Mouse (Mus musculus) brown adipose tissue, adult 24 weeks (tissue): ENCODE results near the gene Gm20388. TPM values are rescaled to one million over a fixed set of nuclear protein-coding genes. Genes with fewer than 3 reads are reported as not detected.

Experiments used
- H3K27ac ChIP-seq: fragments of 200-500 bp; replicated peaks from 2 replicates; pipeline ENCODE4 v1.5.1; 2012; ENCODE audit warnings: low read depth, mild to moderate bottlenecking, low read length
- H3K4me1 ChIP-seq: fragments of 200-500 bp; 2 replicates; pipeline ENCODE4 v1.6.1; 2012; ENCODE audit warnings: low read length, mixed read lengths; ENCODE audit not compliant: control insufficient read depth, insufficient read depth, insufficient read length
- H3K4me3 ChIP-seq: fragments of 200-500 bp; 2 replicates; pipeline ENCODE4 v1.5.1; 2012; ENCODE audit warnings: low read depth, mild to moderate bottlenecking, low read length, moderate library complexity; ENCODE audit not compliant: insufficient read depth
- polyA plus RNA-seq: library from polyadenylated mRNA; stranded (reverse); fragments of >200 nt; gene quantifications from 2 replicates; pipeline ENCODE4 v1.2.4, GENCODE M21; 2012; ENCODE audit not compliant: missing spikeins, insufficient read depth, insufficient read length

Gm20388 gene
- polyA plus RNA-seq, 1 experiment: 44.7 TPM

DNA sequence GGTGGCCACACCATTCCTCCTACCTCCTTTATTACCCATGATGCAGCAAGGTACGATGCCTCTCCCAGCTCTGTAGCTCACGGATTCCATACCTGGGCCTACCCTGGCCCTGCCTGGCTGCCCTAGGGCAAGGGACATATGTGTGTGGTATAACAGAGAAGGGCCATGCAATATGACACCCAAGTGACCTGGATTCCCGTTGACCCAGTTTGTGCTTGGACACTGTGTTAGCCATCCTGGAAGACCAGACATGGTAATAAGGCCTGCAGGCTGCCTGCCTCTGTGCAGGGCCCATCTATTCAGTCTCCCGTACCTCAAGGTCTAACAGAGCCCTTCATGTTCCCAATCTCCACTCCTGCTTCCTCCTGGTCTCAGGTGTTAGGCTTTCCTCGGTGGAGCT is 517.9 kb downstream of the Gm20388 start:
- Histone ChIP-seq H3K27ac (no peak overlapping the region), H3K4me1 (peaks cover 21% of the 10 kb centered on the region), H3K4me3 (no peak overlapping the region)

- Histone ChIP-seq H3K4me3 (no peak overlapping the region), H3K27ac (no peak overlapping the region)
Measured at GRCm38 (mm10) chr8:120429116-120429515, 518.5 kb downstream of the Gm20388 start.

GRCm38 (mm10) chr8:120431042-120431441 is 520.4 kb downstream of the Gm20388 start:
- Histone ChIP-seq H3K4me3 (no peak overlapping the region), H3K27ac (no peak overlapping the region), H3K4me1 (peaks cover 13% of the 10 kb centered on the region)

More at GRCm38 (mm10) chr8:120429116-120429515, 518.5 kb downstream of the Gm20388 start:
- H3K4me1 ChIP-seq: peaks cover 17% of the 10 kb centered on the region

DNA sequence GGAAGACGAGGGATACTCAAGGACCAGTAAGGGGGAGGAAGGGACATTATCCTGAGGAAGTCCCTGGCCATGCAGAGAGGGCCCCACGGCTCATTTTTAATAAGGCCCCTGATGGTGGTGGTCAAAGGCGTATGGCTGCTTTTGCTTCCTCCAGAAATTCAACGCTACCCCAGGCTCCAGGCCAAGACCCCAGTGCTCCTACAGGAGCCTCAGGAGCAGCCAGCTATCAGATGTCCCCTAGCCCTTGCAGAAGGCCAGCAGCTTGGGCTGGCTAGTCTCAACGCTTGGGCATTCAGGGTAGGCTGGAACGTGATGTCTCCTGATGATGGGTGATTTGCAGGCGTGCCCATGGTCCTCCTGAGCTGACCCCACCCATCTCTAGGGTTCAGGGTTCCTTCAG is 521.8 kb downstream of the Gm20388 start:
- no peak overlapping the region for H3K4me3 ChIP-seq
- H3K4me1 ChIP-seq: peaks cover 6% of the 10 kb centered on the region
- no peak overlapping the region for H3K27ac ChIP-seq

GRCm38 (mm10) chr8:120433143-120433542 is 522.5 kb downstream of the Gm20388 start:
- Histone ChIP-seq H3K27ac (no peak overlapping the region), H3K4me1 (peaks cover 9% of the 10 kb centered on the region)

GRCm38 (mm10) chr8:120433734-120434133 is 523.1 kb downstream of the Gm20388 start:
- Histone ChIP-seq H3K4me1 (peaks cover 9% of the 10 kb centered on the region), H3K4me3 (no peak overlapping the region), H3K27ac (no peak overlapping the region)

More at GRCm38 (mm10) chr8:120433143-120433542, 522.5 kb downstream of the Gm20388 start:
- H3K4me3 ChIP-seq: no peak overlapping the region

GRCm38 (mm10) chr8:120435781-120436180 is 525.1 kb downstream of the Gm20388 start:
- Histone ChIP-seq H3K27ac (no peak overlapping the region), H3K4me3 (no peak overlapping the region), H3K4me1 (peaks cover 10% of the 10 kb centered on the region)

- peaks cover 16% of the 10 kb centered on the region for H3K4me1 ChIP-seq
- no peak overlapping the region for H3K27ac ChIP-seq
- no peak overlapping the region for H3K4me3 ChIP-seq
Measured at GRCm38 (mm10) chr8:120436491-120437030, 525.9 kb downstream of the Gm20388 start.

GRCm38 (mm10) chr8:120437207-120437606 is 526.6 kb downstream of the Gm20388 start:
- Histone ChIP-seq H3K27ac (no peak overlapping the region), H3K4me1 (peaks cover 22% of the 10 kb centered on the region), H3K4me3 (no peak overlapping the region)

DNA sequence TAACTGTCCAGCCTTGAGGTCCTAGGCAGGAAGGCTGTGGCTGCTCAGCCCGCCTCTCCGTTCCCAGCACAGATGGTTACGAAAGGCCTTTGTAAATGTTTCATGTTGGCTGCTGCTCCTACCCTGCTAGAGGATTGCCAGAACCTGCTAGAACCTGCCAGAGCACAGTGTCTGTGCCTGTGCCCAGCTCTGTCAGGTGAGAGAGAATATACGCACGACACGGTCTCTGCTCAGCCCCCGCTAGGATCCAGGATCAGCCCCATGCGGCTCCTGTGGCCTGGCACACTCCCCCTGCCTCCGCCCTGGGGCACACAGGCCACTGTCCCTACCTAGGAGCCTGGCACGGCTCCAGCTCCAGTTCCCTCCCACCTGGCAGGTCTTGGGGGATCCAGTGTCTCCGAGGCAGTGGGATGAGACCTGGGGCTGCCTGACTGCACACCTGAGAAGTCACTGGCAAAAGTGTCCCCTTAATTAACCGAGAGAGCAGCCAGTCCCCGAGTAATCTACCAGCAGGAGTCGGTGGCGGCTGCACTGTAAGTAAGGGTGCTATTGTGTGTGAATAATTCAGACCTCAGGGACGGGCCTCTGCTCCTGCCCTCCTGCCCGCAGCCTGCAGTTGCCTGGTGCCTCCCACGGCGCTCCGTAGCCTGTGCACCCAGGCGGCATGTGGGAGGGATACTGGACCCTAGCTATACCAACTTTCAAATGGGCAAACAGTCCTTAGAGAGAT is 527.2 kb downstream of the Gm20388 start:
- H3K4me1 ChIP-seq: peaks cover 28% of the 10 kb centered on the region
- H3K27ac ChIP-seq: no peak overlapping the region
- no peak overlapping the region for H3K4me3 ChIP-seq

DNA sequence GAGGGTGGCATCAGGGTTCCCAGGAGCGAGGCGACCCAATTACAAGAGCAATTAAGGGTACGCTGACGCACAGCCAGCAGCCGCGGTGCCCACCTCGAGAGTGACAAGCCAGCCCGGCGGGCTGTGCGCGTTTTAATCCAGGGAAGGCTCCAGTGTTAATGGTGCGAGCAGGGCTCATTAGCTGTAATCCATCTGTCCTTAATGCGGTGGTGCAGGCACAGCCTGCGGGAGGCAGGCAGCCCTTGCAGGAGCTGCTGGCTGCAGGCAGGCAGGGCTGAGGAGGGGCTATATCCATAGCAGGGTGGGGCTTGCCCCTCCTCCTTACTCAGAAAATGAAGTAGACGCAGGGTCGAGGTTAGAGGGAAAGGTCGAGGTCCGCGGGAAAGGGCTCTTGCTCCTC is 528.7 kb downstream of the Gm20388 start:
- no peak overlapping the region for H3K27ac ChIP-seq
- H3K4me3 ChIP-seq: no peak overlapping the region
- H3K4me1 ChIP-seq: peaks cover 29% of the 10 kb centered on the region

DNA sequence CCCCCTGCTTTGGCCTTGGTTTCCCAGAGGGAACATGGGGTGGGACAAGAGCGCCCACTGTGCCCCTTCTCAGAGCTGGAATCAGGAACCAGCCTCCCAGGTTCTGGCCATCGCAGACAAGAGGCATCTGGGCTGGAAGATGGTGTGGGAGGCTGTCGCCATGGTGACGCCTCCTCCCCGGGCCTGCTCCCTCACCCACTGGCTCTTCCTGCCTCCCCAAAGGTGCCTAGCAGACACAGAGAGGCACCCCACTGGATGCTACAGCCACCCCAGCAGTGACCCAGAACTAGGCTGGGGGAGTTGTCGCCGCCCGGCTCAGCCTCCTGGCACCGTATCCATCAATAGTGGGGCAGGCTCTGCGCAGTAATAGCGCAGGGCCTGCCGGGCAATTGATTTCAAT is 530.1 kb downstream of the Gm20388 start:
- peaks cover 29% of the 10 kb centered on the region for H3K4me1 ChIP-seq
- no peak overlapping the region for H3K27ac ChIP-seq
- H3K4me3 ChIP-seq: no peak overlapping the region

DNA sequence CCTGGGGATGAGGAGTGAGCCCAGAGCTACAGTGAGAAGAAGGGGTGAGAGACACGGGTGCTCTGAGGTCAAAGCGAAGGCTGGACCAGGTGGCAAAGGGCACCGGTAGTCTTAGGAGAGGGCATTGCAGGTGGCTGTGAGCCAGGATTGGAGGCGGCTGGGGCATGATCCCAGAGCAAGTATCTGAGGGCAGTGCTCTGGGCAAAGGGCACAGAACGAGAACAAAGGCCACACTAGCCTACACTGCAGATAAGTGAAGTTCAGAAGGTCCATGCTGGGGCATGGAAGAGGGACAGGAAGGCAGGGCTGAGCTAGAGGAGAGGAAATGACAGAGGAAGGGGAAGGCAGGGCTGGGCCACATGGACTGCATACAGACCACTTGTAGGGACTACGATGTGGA is 531.0 kb downstream of the Gm20388 start:
- H3K4me3 ChIP-seq: no peak overlapping the region
- peaks cover 26% of the 10 kb centered on the region for H3K4me1 ChIP-seq
- 0 out of 2 replicates have a peak overlapping the region, but pooled peaks have one; percentile 2 for H3K27ac ChIP-seq

GRCm38 (mm10) chr8:120442306-120443003 is 531.8 kb downstream of the Gm20388 start:
- Histone ChIP-seq H3K27ac (no peak overlapping the region), H3K4me3 (no peak overlapping the region), H3K4me1 (peaks cover 23% of the 10 kb centered on the region)

DNA sequence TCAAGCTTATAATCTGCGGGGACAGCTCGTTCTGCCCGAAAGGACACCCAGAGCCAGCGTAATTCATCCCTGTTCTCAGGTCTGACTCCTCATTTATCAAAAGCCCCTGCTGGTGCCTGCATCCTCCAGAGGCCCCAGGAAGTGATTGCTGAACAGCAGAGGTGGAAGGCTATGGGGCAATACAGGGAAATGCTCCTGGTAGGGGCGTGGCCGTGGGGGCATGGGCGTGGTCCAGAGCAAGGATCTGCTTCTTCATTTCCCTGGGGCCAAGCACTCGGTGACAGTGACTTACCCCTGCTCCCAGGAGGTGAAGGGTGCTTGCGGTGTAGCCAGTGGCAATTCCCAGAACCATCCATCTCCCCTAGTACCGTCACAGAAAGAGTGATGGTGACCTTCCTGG is 534.6 kb downstream of the Gm20388 start:
- no peak overlapping the region for H3K27ac ChIP-seq
- H3K4me1 ChIP-seq: peaks cover 27% of the 10 kb centered on the region
- H3K4me3 ChIP-seq: no peak overlapping the region
